Mouse (Mus musculus) frontal cortex, postnatal 10 days (tissue): ENCODE results near the gene Abcb9.
A peak's percentile ranks its signal among the peaks of the same experiment; 100 is the strongest.

ENCODE experiments used
- DNase-seq, 2 experiments: peaks; one replicate each; pipeline ENCODE4 v3.0.0; 2022; ENCODE audit warnings: low spot score in 2 of 2, mixed read lengths in 1 of 2

Abcb9 gene

GRCm38 (mm10) chr5:124031068-124031955, 64.3 kb downstream of the Abcb9 start:
- DNase-seq = no peak

- DNase-seq = no peak
These were observed 65.1 kb downstream of the Abcb9 start for GRCm38 (mm10) chr5:124030386-124031067.

- DNase-seq = no peak
These were observed 66.2 kb downstream of the Abcb9 start for GRCm38 (mm10) chr5:124029220-124030035.

GRCm38 (mm10) chr5:124028680-124029079, 66.9 kb downstream of the Abcb9 start:
- DNase-seq = no peak

- no peak for DNase-seq
These were observed 67.7 kb downstream of the Abcb9 start for GRCm38 (mm10) chr5:124027702-124028470.

- DNase-seq = no peak
These were observed 69.0 kb downstream of the Abcb9 start for GRCm38 (mm10) chr5:124026568-124026967.

GRCm38 (mm10) chr5:124025587-124026441, 69.8 kb downstream of the Abcb9 start:
- DNase-seq = no peak

- no peak for DNase-seq
These were observed 70.5 kb downstream of the Abcb9 start for GRCm38 (mm10) chr5:124025146-124025545.

- DNase-seq = no peak
These were observed 70.9 kb downstream of the Abcb9 start for GRCm38 (mm10) chr5:124024677-124025076.

GRCm38 (mm10) chr5:124022365-124022764, 73.2 kb downstream of the Abcb9 start:
- DNase-seq = no peak

GRCm38 (mm10) chr5:124021701-124022100, 73.9 kb downstream of the Abcb9 start:
- DNase-seq = no peak

- DNase-seq = no peak
These were observed 74.5 kb downstream of the Abcb9 start for GRCm38 (mm10) chr5:124021148-124021547.

- peak; percentile 76 to 85 for DNase-seq
These were observed 76.0 kb downstream of the Abcb9 start for GRCm38 (mm10) chr5:124019348-124020216.

- DNase-seq = no peak
These were observed 76.9 kb downstream of the Abcb9 start for GRCm38 (mm10) chr5:124018651-124019050.

GRCm38 (mm10) chr5:124017941-124018340, 77.7 kb downstream of the Abcb9 start:
- DNase-seq = no peak

- no peak for DNase-seq
These were observed 79.2 kb downstream of the Abcb9 start for GRCm38 (mm10) chr5:124016291-124016821.

GRCm38 (mm10) chr5:124015727-124016126, 79.9 kb downstream of the Abcb9 start:
- no peak for DNase-seq

- no peak for DNase-seq
These were observed 80.8 kb downstream of the Abcb9 start for GRCm38 (mm10) chr5:124014791-124015251.

- DNase-seq = no peak
These were observed 81.4 kb downstream of the Abcb9 start for GRCm38 (mm10) chr5:124014180-124014579.
